In the genomic region with DNA sequence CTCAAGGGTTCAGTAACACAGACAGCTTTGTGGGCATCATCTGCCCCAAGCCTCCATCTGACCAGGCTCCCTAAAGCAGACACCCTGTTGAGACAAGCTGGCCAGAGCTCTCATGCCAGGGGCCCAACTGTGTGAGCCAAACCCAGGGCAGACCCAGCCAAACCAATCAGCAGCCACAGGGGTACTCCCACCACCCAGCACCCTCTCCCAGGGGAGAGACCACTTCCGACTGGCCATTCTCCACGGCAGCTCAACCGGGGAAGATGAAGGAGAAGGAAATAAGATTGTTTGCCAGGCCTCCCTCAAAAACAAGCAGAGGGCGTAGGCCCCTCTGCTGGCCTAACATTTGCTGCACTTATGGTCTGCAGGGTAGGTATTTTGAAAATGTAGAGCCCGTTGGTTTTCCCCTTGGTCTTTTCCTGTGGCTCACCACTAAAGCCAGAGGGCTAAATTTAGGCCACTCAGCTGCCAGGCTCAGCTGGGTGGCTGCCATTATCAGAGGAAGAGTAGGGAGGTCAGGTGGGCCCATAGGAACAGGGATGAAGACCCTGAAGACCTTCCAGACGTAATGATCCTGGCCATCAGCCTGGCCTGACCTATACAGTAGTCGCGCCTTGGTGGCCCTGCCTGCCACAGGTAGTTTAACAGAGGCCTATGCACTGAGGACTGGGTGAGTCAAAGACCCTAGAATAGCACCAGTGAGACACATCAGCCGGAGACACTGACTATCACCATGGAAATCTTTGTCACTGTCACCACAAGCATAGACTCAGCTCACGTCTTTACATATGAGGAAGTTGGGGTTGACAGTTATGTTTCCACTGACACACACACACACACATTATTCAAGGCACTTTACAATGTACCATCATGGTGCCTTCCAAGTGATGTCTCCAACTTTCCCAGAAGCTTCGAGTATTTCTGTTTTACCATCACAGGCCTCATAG, we compare ENCODE assay signal across 8 mouse cellular contexts.
A peak's percentile ranks its signal among the peaks of the same experiment; 100 is the strongest.
DNase-seq lines count a peak whose midpoint lies in the region; ATAC-seq lines count a peak whose summit lies in the region.
"Had no signal": no experiment of that assay in that cellular context is flagged by ENCODE, and none has a peak within 500 bp of the region (broad histone marks: within the 10 kb centered on the region; RNA-seq: fewer than 3 reads in every experiment).

No protein-coding gene starts in this region.

- no peak overlapping the region for H3K4me3 ChIP-seq in liver, embryonic 15.5 days (replicated peaks)
- H3K4me3 ChIP-seq in midbrain, embryonic 16.5 days (ENCODE audit: low read depth, low read length), result no peak overlapping the region
- H3K4me3 ChIP-seq: limb, embryonic 12.5 days had no signal

- H3K27ac ChIP-seq in liver, embryonic 15.5 days (replicated peaks), result no peak overlapping the region
- peak overlapping the region; percentile 8; the same call in 1 of the 2 replicates for H3K27ac ChIP-seq in midbrain, embryonic 16.5 days (ENCODE audit: low read length)
- H3K27ac ChIP-seq: limb, embryonic 12.5 days had no signal

- DNase-seq in liver, result no peak
- peak; percentile 3 for DNase-seq in MEL-GATA-1-ER (ENCODE audit: extremely low read depth, low read depth)
- DNase-seq in cerebellum, adult 8-10 months, result peak; percentile 64
- DNase-seq in kidney, postnatal 4 days, result no peak
- no peak for DNase-seq in adrenal gland, adult (ENCODE audit: inconsistent age in 2 of 2, low spot score in 1 of 2)

- H3K27me3 ChIP-seq in liver, embryonic 15.5 days, result no peaks in the 10 kb centered on the region
- no peaks in the 10 kb centered on the region for H3K27me3 ChIP-seq in midbrain, embryonic 16.5 days (ENCODE audit: control insufficient read depth, insufficient read depth, low read depth, low read length)
- H3K27me3 ChIP-seq: limb, embryonic 12.5 days had no signal

- no peaks in the 10 kb centered on the region for H3K4me1 ChIP-seq in liver, embryonic 15.5 days (replicated peaks)
- peaks cover 35% of the 10 kb centered on the region for H3K4me1 ChIP-seq in midbrain, embryonic 16.5 days (ENCODE audit: control insufficient read depth, insufficient read depth, low read length)

- 0 out of 2 replicates have a peak, but pooled peaks have one; percentile 15 for ATAC-seq in liver, embryonic 15.5 days (ENCODE audit: insufficient read depth)
- no peak for ATAC-seq in midbrain, embryonic 16.5 days

- H3K9me3 ChIP-seq in liver, embryonic 15.5 days (replicated peaks), result no peaks in the 10 kb centered on the region
- H3K9me3 ChIP-seq in midbrain, embryonic 16.5 days (replicated peaks; ENCODE audit: control insufficient read depth, low read length, poor library complexity, severe bottlenecking), result no peaks in the 10 kb centered on the region
- H3K9me3 ChIP-seq: limb, embryonic 12.5 days had no signal

- no peak overlapping the region for H3K9ac ChIP-seq in liver, embryonic 15.5 days
- no peak overlapping the region for H3K9ac ChIP-seq in midbrain, embryonic 16.5 days (ENCODE audit: low read depth, low read length)
- H3K9ac ChIP-seq: limb, embryonic 12.5 days had no signal

- 20% methylated on average over 11 of the region's 11 CpGs for WGBS in liver, embryonic 15.5 days (ENCODE audit: insufficient replicate concordance)
- 79% methylated on average over 11 of the region's 11 CpGs for WGBS in midbrain, embryonic 16.5 days

- no peak overlapping the region for H3K4me2 ChIP-seq in liver, embryonic 15.5 days
- H3K4me2 ChIP-seq in midbrain, embryonic 16.5 days (ENCODE audit: low read length), result no peak overlapping the region
- H3K4me2 ChIP-seq: limb, embryonic 12.5 days had no signal

- no peaks in the 10 kb centered on the region for H3K36me3 ChIP-seq in liver, embryonic 15.5 days (replicated peaks)
- H3K36me3 ChIP-seq in midbrain, embryonic 16.5 days (ENCODE audit: control insufficient read depth, insufficient read depth, low read length), result no peaks in the 10 kb centered on the region
- H3K36me3 ChIP-seq: limb, embryonic 12.5 days had no signal

Comparison
In these comparisons a context has a peak if more than half of its experiments do, and no peak if none do; other contexts are left out.
1. DNase-seq: peak in MEL-GATA-1-ER (single experiment) and cerebellum, adult 8-10 months (single experiment); none in liver (single experiment), kidney, postnatal 4 days (0 of 2) and adrenal gland, adult (0 of 2).